Mouse (Mus musculus) heart, adult 2 months (tissue): Measurements from ENCODE around the gene Phactr1. TPM values are rescaled to one million over a fixed set of nuclear protein-coding genes. Genes with fewer than 3 reads are reported as not detected.

Experiments used
- DNase-seq, 2 experiments: peaks; one replicate each; pipeline ENCODE4 v3.0.0; 2021
- H3K27ac ChIP-seq: fragments of 200-600 bp; 2 replicates; pipeline ENCODE4 v1.8.1; 2022
- H3K27me3 ChIP-seq: fragments of 200-500 bp; 2 replicates; pipeline ENCODE4 v1.6.1; 2012; ENCODE audit warnings: mild to moderate bottlenecking, low read length, inconsistent platforms, mixed read lengths; ENCODE audit not compliant: control insufficient read depth, insufficient read depth
- H3K36me3 ChIP-seq: fragments of 200-500 bp; 2 replicates; pipeline ENCODE4 v1.6.1; 2012; ENCODE audit warnings: low read length, inconsistent platforms; ENCODE audit not compliant: control insufficient read depth, insufficient read depth
- H3K4me1 ChIP-seq: fragments of 200-500 bp; 2 replicates; pipeline ENCODE4 v1.6.1; 2011; ENCODE audit warnings: low read length; ENCODE audit not compliant: control insufficient read depth, insufficient read depth
- H3K4me3 ChIP-seq: fragments of 200-600 bp; 2 replicates; pipeline ENCODE4 v1.8.1; 2022
- H3K79me2 ChIP-seq: fragments of 200-500 bp; replicated peaks from 2 replicates; pipeline ENCODE4 v1.6.1; 2012; ENCODE audit warnings: mild to moderate bottlenecking, inconsistent platforms, low read length, moderate library complexity, mixed read lengths; ENCODE audit not compliant: control insufficient read depth, insufficient read depth
- H3K9ac ChIP-seq: fragments of 200-500 bp; 2 replicates; pipeline ENCODE4 v1.6.1; 2012; ENCODE audit warnings: low read depth, mild to moderate bottlenecking, control low read depth, inconsistent platforms, low read length, mixed read lengths
- CTCF ChIP-seq: fragments of 200-600 bp; IDR thresholded peaks from 2 replicates; pipeline ENCODE4 v1.8.1; 2022; ENCODE audit warnings: antibody characterized with exemption, mild to moderate bottlenecking, moderate library complexity
- EP300 ChIP-seq: fragments of 200-500 bp; IDR thresholded peaks from 2 replicates; pipeline ENCODE4 v1.6.1; 2011; ENCODE audit warnings: low read depth, low read length, control low read depth; ENCODE audit not compliant: insufficient read depth
- POLR2A ChIP-seq: fragments of 200-500 bp; IDR thresholded peaks from 2 replicates; pipeline ENCODE4 v1.6.1; 2011; ENCODE audit warnings: mild to moderate bottlenecking, low read depth, low read length, control low read depth; ENCODE audit not compliant: insufficient read depth
- WGBS: fragments of 180-500 bp; shearing (Covaris S2); methylation state at CpG from one replicate; pipeline ENCODE4 v1.1.7; 2018; 5-methylcytosine and 5-hydroxymethylcytosine counted together
- intact Hi-C: fragments of 180-260 bp; cut with DNase I; formaldehyde crosslinking; loops from one replicate; pipeline ENCODE4 v1.15.1; 2025
- polyA plus RNA-seq: library from polyadenylated mRNA; depleted of rRNA; stranded (reverse); fragments of >200 nt; gene quantifications from 2 replicates; pipeline ENCODE4 v1.2.3, GENCODE M21; 2012
- total RNA-seq, 2 experiments: library from RNA; stranded (reverse); gene quantifications; 2 replicates each; pipeline ENCODE4 v1.2.3; 2021

Phactr1 gene
- total and polyA plus RNA-seq, 3 experiments: 3.0 to 5.5 (median 4.6) TPM

DNA sequence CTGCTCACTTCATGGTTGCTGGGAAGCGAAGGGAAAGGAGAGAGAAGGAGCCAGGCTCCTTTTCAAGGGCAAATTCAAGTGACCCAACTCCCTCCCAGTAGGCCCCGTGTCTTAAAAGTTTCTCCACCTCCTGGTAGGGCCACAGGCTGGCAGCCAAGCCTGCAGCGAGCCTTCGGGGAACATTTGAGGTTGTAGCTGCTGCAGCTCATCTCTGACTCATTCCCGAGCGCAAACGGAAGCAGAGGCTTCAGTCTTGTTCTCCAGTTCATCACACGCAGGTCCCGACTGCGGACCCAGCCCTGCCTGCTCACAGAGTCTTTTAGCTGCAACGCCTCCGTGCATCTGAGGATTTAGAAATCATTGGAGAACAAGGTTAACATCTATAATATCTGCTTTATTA, 226.6 kb downstream of the Phactr1 start:
- no peak for DNase-seq
- intact Hi-C loops: no loop called here
- Histone ChIP-seq H3K4me1 (peaks cover 5% of the 10 kb centered on the region; the same call in 1 of the 2 replicates), H3K36me3 (peaks cover 6% of the 10 kb centered on the region), H3K27ac (no peak overlapping the region), H3K4me3 (no peak overlapping the region), H3K9ac (no peak overlapping the region), H3K27me3 (no peaks in the 10 kb centered on the region), H3K79me2 (no peaks in the 10 kb centered on the region)
- no peak for TF ChIP-seq POLR2A
- no peak for TF ChIP-seq CTCF
- TF ChIP-seq EP300: no peak
- WGBS: 79% methylated on average over 12 of the region's 12 CpGs

DNA sequence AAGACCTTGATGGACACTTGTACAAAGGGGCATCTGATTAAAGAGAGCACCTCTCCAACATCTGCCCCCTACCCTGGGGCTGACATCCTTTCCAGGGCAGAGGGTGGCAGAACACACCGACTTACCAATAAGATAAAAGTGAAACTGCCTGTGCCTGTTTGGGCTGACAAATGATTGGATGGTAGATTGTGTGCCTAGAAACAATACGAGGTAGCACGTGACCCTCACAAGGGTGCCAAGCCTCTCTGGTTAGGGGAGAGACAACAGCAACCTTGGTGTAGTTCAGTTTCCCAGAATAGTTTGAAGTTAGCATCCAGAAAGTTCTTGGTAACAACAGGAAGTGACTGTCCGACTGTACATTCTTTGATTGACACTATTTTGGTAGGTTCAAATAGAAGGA, 234.7 kb downstream of the Phactr1 start:
- H3K4me1 ChIP-seq: peaks cover 5% of the 10 kb centered on the region; the same call in 1 of the 2 replicates
- DNase-seq: no peak
- intact Hi-C loops: loop anchor here (10.0 kb wide), 1 partner anchor 90 kb away; no protein-coding TSS in a partner anchor
- H3K27ac ChIP-seq: no peak overlapping the region
- no peak overlapping the region for H3K4me3 ChIP-seq
- TF ChIP-seq EP300 (no peak), CTCF (no peak), POLR2A (no peak)
- H3K9ac ChIP-seq: no peak overlapping the region
- no peaks in the 10 kb centered on the region for H3K36me3 ChIP-seq
- H3K27me3 ChIP-seq: no peaks in the 10 kb centered on the region
- WGBS: 79% methylated on average over 4 of the region's 4 CpGs
- H3K79me2 ChIP-seq: no peaks in the 10 kb centered on the region

DNA sequence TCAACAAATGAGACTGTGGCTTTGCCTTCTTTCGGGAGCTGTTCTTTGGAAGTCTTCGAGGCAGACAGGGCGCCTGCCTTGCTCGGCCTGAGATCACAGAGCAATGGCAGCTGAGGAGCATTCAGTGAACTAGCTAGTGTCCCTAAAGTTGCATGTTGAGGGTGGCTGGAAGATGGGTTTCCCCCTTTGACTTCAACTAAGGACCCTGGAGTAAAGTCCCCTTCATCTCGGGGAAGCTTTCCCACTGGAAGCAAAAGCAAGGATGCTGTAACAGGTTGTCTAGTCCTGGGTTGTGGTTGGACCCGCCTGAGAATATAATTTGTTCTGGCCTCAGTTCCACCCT, 235.4 kb downstream of the Phactr1 start:
- Histone ChIP-seq H3K27ac (no peak overlapping the region; the same call in 1 of the 2 replicates), H3K27me3 (no peaks in the 10 kb centered on the region), H3K9ac (peak overlapping the region; percentile 80), H3K36me3 (no peaks in the 10 kb centered on the region), H3K4me1 (peaks cover 5% of the 10 kb centered on the region; the same call in 1 of the 2 replicates), H3K4me3 (peak overlapping the region; percentile 68), H3K79me2 (no peaks in the 10 kb centered on the region)
- 56% methylated on average over 6 of the region's 6 CpGs for WGBS
- TF ChIP-seq CTCF (no peak), EP300 (no peak), POLR2A (no peak)
- intact Hi-C loops: loop anchor here (10.0 kb wide), 1 partner anchor 89 kb away; no protein-coding TSS in a partner anchor
- no peak for DNase-seq

DNA sequence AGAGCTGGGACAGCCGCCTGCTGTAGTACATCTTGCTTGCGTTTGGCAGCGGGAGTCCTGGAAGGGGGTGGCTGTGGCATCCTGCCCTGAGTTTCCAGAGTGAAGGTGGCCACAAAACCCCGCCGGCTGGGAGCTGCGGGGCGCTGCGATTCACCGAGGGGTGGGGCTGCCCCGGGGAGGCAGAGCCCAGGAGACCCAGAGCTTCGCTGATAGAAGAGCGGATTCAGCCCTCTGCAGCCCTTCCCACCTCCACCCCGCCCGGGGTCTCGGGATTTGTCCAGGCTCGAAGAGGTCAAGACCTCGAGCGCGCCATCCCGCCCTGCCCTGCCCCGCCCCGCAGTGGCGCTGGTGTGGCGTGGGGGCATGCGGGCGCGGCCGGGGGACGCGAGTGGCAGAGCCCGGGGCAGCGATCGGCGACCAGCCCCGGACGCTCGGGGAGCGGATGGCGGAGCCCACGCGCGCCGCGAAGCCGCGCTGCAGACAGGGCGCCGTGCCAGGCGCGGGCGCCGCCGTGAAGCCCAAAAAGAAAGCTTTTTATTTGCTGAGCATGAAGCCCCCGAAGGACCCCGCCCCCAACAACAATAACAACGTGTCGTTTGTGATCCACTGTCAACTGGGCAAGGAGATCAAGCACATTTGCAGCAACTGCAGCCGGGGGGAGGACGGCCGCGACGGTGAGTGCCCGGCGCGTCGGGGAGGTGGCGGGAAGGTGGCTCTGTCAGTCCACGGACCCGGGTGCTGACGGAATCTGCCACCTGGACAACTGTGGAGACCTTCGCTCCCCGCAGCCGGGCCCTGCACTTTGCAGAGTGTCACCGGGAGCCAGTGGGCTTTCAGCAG, 236.0 kb downstream of the Phactr1 start:
- no peaks in the 10 kb centered on the region for H3K27me3 ChIP-seq
- H3K4me1 ChIP-seq: peaks cover 5% of the 10 kb centered on the region; the same call in 1 of the 2 replicates
- TF ChIP-seq POLR2A (no peak), CTCF (0 out of 2 replicates have a peak, but pooled peaks have one; percentile 6)
- H3K9ac ChIP-seq: peak overlapping the region; percentile 80
- no peaks in the 10 kb centered on the region for H3K79me2 ChIP-seq
- H3K36me3 ChIP-seq: no peaks in the 10 kb centered on the region
- H3K27ac ChIP-seq: no peak overlapping the region; the same call in 1 of the 2 replicates
- WGBS: under 1% methylated on average over 74 of the region's 74 CpGs
- intact Hi-C loops: loop anchor here (10.0 kb wide), 1 partner anchor 88 kb away; no protein-coding TSS in a partner anchor
- H3K4me3 ChIP-seq: peak overlapping the region; percentile 68
- DNase-seq: peak; percentile 40 to 53

DNA sequence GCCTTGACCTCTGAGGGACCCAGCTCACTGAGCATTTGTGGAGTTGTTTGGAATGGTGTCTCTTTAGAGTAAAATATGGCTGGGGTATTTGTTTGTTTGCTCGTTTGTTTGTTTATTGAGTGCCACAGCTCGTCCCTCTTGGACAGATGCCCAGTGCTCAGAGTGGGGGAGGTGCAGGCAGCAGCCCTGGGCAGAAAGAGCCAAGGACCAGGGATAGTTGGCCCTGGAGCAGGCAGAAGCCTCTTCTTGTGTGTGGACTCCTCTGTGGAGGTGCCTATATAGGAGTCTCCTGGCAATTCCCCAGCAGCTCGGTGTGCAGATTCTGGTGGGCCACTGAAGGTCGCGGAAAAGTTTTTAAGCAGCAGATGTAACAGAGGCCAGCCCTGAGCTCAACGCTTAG, 236.8 kb downstream of the Phactr1 start:
- WGBS: 43% methylated on average over 6 of the region's 6 CpGs
- no peak for TF ChIP-seq CTCF
- TF ChIP-seq EP300: no peak
- no peak for TF ChIP-seq POLR2A
- H3K27ac ChIP-seq: no peak overlapping the region
- DNase-seq: peak; percentile 20 to 46
- no peak overlapping the region for H3K9ac ChIP-seq
- intact Hi-C loops: loop anchor here (10.0 kb wide), 1 partner anchor 88 kb away; no protein-coding TSS in a partner anchor
- no peaks in the 10 kb centered on the region for H3K27me3 ChIP-seq
- H3K36me3 ChIP-seq: no peaks in the 10 kb centered on the region
- peaks cover 5% of the 10 kb centered on the region; the same call in 1 of the 2 replicates for H3K4me1 ChIP-seq
- H3K79me2 ChIP-seq: no peaks in the 10 kb centered on the region
- H3K4me3 ChIP-seq: no peak overlapping the region; the same call in 1 of the 2 replicates

DNA sequence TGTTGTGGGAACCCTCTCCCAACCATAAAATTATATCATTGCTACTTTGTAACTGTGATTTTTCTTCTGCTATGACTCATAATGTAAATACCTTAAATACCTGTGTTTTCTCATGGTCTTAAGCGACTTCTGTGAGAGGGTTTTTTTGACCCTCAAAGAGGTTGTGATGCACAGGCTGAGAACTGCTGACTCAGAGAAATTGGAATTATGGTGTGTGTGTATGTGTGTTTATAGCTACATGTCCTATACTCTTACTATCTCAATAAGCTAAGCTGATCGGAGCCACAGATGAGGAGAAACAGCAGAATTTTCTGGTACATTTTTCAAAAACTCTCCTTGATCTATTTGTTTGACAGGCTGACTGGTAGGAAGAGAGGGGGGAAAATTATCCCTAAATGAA, 239.6 kb downstream of the Phactr1 start:
- H3K9ac ChIP-seq: no peak overlapping the region
- 90% methylated on average over 2 of the region's 2 CpGs for WGBS
- H3K27ac ChIP-seq: no peak overlapping the region
- DNase-seq: no peak
- intact Hi-C loops: no loop called here
- no peak overlapping the region for H3K4me3 ChIP-seq
- TF ChIP-seq POLR2A: no peak
- TF ChIP-seq EP300: no peak
- TF ChIP-seq CTCF: no peak
- no peaks in the 10 kb centered on the region for H3K27me3 ChIP-seq
- peaks cover 4% of the 10 kb centered on the region; the same call in 1 of the 2 replicates for H3K4me1 ChIP-seq
- no peaks in the 10 kb centered on the region for H3K36me3 ChIP-seq
- H3K79me2 ChIP-seq: no peaks in the 10 kb centered on the region
